Mouse (Mus musculus) liver, adult 2 months (tissue): ENCODE data around the gene Slc16a9. TPM values are rescaled to one million over a fixed set of nuclear protein-coding genes. Genes with fewer than 3 reads are reported as not detected.

Source experiments
- DNase-seq: peaks from one replicate; pipeline ENCODE4 v3.0.0-alpha.2; 2011; ENCODE audit warnings: low read depth, low spot score; ENCODE audit errors: extremely low read depth
- H3K27ac ChIP-seq: fragments of 200-500 bp; replicated peaks from 2 replicates; pipeline ENCODE4 v1.5.1; 2012; ENCODE audit warnings: low read depth, mild to moderate bottlenecking, control low read depth, inconsistent platforms, low read length; ENCODE audit not compliant: insufficient read depth
- H3K27me3 ChIP-seq: fragments of 200-500 bp; 2 replicates; pipeline ENCODE4 v1.6.1; 2012; ENCODE audit warnings: mild to moderate bottlenecking, moderate library complexity, low read length, inconsistent platforms; ENCODE audit not compliant: control insufficient read depth, insufficient read depth
- H3K36me3 ChIP-seq: fragments of 200-500 bp; 2 replicates; pipeline ENCODE4 v1.6.1; 2012; ENCODE audit warnings: low read length, inconsistent platforms; ENCODE audit not compliant: control insufficient read depth, insufficient read depth
- H3K4me1 ChIP-seq: fragments of 200-500 bp; 2 replicates; pipeline ENCODE4 v1.6.1; 2011; ENCODE audit warnings: low read length; ENCODE audit not compliant: control insufficient read depth, insufficient read depth
- H3K4me3 ChIP-seq: fragments of 200-500 bp; 2 replicates; pipeline ENCODE4 v1.5.1; 2011; ENCODE audit warnings: low read depth, mild to moderate bottlenecking, control low read depth, low read length, moderate library complexity; ENCODE audit not compliant: insufficient read depth
- H3K79me2 ChIP-seq: fragments of 200-500 bp; 2 replicates; pipeline ENCODE4 v1.6.1; 2012; ENCODE audit warnings: inconsistent platforms, mild to moderate bottlenecking, low read length, moderate library complexity; ENCODE audit not compliant: control insufficient read depth, insufficient read depth
- H3K9ac ChIP-seq: fragments of 200-500 bp; 2 replicates; pipeline ENCODE4 v1.6.1; 2012; ENCODE audit warnings: low read depth, mild to moderate bottlenecking, control low read depth, inconsistent platforms, low read length
- CTCF ChIP-seq: fragments of 200-500 bp; IDR thresholded peaks from 2 replicates; pipeline ENCODE4 v1.5.1; 2011; ENCODE audit warnings: low read depth, low read length, control low read depth
- POLR2A ChIP-seq: fragments of 200-500 bp; IDR thresholded peaks from 2 replicates; pipeline ENCODE4 v1.6.1; 2011; ENCODE audit warnings: low read length, control low read depth; ENCODE audit not compliant: insufficient read depth; ENCODE audit errors: extremely low read depth
- WGBS: fragments of 180-500 bp; shearing (Covaris S2); methylation state at CpG from one replicate; pipeline ENCODE4 v1.1.7; 2018; 5-methylcytosine and 5-hydroxymethylcytosine counted together
- polyA plus RNA-seq: library from polyadenylated mRNA; depleted of rRNA; stranded (reverse); fragments of >200 nt; gene quantifications from 2 replicates; pipeline ENCODE4 v1.2.3, GENCODE M21; 2012
- total RNA-seq: library from RNA; depleted of rRNA; stranded (reverse); fragments of >200 nt; gene quantifications from 2 replicates; pipeline ENCODE4 v1.2.3, GENCODE M21; 2014

Gene Slc16a9
- total and polyA plus RNA-seq, 2 experiments: 1.7 to 2.4 TPM

GRCm38 (mm10) chr10:70310646-70311045 lies 65.7 kb downstream of the Slc16a9 start:
- no peak overlapping the region for H3K9ac ChIP-seq
- no peak overlapping the region for H3K27ac ChIP-seq
- DNase-seq: no peak
- no peaks in the 10 kb centered on the region for H3K4me1 ChIP-seq
- H3K27me3 ChIP-seq: no peaks in the 10 kb centered on the region; the same call in 1 of the 2 replicates
- H3K36me3 ChIP-seq: no peaks in the 10 kb centered on the region
- H3K4me3 ChIP-seq: no peak overlapping the region
- H3K79me2 ChIP-seq: no peaks in the 10 kb centered on the region
- WGBS: 82% methylated on average over 5 of the region's 5 CpGs
- TF ChIP-seq POLR2A (no peak), CTCF (no peak)

- 72% methylated on average over 6 of the region's 6 CpGs for WGBS
- H3K27ac ChIP-seq: no peak overlapping the region
- no peak for TF ChIP-seq CTCF
- no peak for TF ChIP-seq POLR2A
Measured at GRCm38 (mm10) chr10:70315895-70316294, 71.0 kb downstream of the Slc16a9 start.

GRCm38 (mm10) chr10:70316856-70317255 lies 72.0 kb downstream of the Slc16a9 start:
- Histone ChIP-seq H3K79me2 (no peaks in the 10 kb centered on the region), H3K36me3 (no peaks in the 10 kb centered on the region), H3K27me3 (no peaks in the 10 kb centered on the region), H3K9ac (no peak overlapping the region), H3K27ac (no peak overlapping the region), H3K4me3 (no peak overlapping the region), H3K4me1 (no peaks in the 10 kb centered on the region)
- TF ChIP-seq POLR2A: no peak
- no peak for DNase-seq
- WGBS: 86% methylated on average over 7 of the region's 7 CpGs

More at GRCm38 (mm10) chr10:70315895-70316294, 71.0 kb downstream of the Slc16a9 start:
- no peaks in the 10 kb centered on the region for H3K36me3 ChIP-seq
- H3K79me2 ChIP-seq: no peaks in the 10 kb centered on the region
- DNase-seq: no peak
- no peaks in the 10 kb centered on the region for H3K4me1 ChIP-seq
- H3K4me3 ChIP-seq: no peak overlapping the region
- H3K9ac ChIP-seq: no peak overlapping the region
- no peaks in the 10 kb centered on the region for H3K27me3 ChIP-seq

- Histone ChIP-seq H3K27me3 (no peaks in the 10 kb centered on the region), H3K9ac (no peak overlapping the region), H3K4me1 (no peaks in the 10 kb centered on the region), H3K36me3 (no peaks in the 10 kb centered on the region), H3K27ac (no peak overlapping the region), H3K79me2 (no peaks in the 10 kb centered on the region), H3K4me3 (no peak overlapping the region)
- TF ChIP-seq CTCF (no peak), POLR2A (no peak)
- DNase-seq: no peak
- 79% methylated on average over 13 of the region's 13 CpGs for WGBS
Measured at GRCm38 (mm10) chr10:70317394-70317965, 72.6 kb downstream of the Slc16a9 start.

DNA sequence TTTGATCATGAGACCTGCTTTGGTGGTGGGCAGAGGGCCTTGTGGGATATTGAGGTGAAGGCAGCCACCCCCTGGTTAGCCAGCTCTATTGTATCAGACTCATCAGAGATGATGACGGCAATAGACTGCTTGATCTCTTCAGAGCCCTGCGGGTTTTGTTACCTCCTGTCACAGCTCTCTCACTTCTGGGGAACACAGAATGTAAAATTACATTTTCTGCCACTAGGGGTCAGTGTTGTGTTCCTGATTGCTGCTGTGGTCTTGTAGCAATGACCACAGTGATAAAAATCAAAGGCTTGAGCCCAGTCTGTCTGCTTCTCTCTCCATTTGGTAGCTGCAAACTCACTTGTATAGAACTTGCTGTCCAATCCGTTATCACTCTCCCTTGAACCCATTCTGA lies 73.7 kb downstream of the Slc16a9 start:
- Histone ChIP-seq H3K27ac (no peak overlapping the region), H3K4me3 (no peak overlapping the region), H3K9ac (no peak overlapping the region), H3K79me2 (no peaks in the 10 kb centered on the region), H3K27me3 (no peaks in the 10 kb centered on the region), H3K4me1 (no peaks in the 10 kb centered on the region), H3K36me3 (no peaks in the 10 kb centered on the region)
- 8% methylated on average over 3 of the region's 3 CpGs for WGBS
- peak; percentile 23 for DNase-seq
- TF ChIP-seq CTCF: no peak
- no peak for TF ChIP-seq POLR2A

- DNase-seq: no peak
Measured at GRCm38 (mm10) chr10:70325518-70325917, 80.6 kb downstream of the Slc16a9 start.

More at GRCm38 (mm10) chr10:70325518-70325917, 80.6 kb downstream of the Slc16a9 start:
- H3K4me3 ChIP-seq: no peak overlapping the region
- no peak overlapping the region for H3K27ac ChIP-seq
- H3K4me1 ChIP-seq: no peaks in the 10 kb centered on the region
- WGBS: 38% methylated on average over 2 of the region's 2 CpGs
- no peaks in the 10 kb centered on the region for H3K79me2 ChIP-seq
- H3K27me3 ChIP-seq: no peaks in the 10 kb centered on the region
- TF ChIP-seq POLR2A (no peak), CTCF (no peak)
- H3K9ac ChIP-seq: no peak overlapping the region
- no peaks in the 10 kb centered on the region for H3K36me3 ChIP-seq
